Mouse (Mus musculus): ENCODE data around the gene Apoc2. TPM values are rescaled to one million over a fixed set of nuclear protein-coding genes. Genes with fewer than 3 reads are reported as not detected.

The Apoc2 gene
- polyA plus RNA-seq, 1 experiment from 2014 or later: not detected

- no peak overlapping the region for H3K4me2 ChIP-seq (replicated peaks)
- H3K9me3 ChIP-seq (ENCODE audit: control insufficient read depth, low read length): no peaks in the 10 kb centered on the region
- H3K27me3 ChIP-seq (ENCODE audit: control insufficient read depth, insufficient read depth, low read length): no peaks in the 10 kb centered on the region
- H3K4me3 ChIP-seq (replicated peaks; ENCODE audit: low read length): no peak overlapping the region
- DNase-seq (ENCODE audit: low spot score): no peak
- no peaks in the 10 kb centered on the region for H3K36me3 ChIP-seq (replicated peaks; ENCODE audit: control insufficient read depth, insufficient read depth)
- no peak for ATAC-seq (ENCODE audit: low FRiP score)
- H3K4me1 ChIP-seq (replicated peaks; ENCODE audit: control insufficient read depth, insufficient read depth, low read length): no peaks in the 10 kb centered on the region
- WGBS: 71% methylated on average over 10 of the region's 10 CpGs
- no peak overlapping the region for H3K27ac ChIP-seq
- H3K9ac ChIP-seq: no peak overlapping the region
Observed at GRCm38 (mm10) chr7:19671511-19671910, 6.2 kb downstream of the Apoc2 start.

GRCm38 (mm10) chr7:19668947-19669721 is 8.6 kb downstream of the Apoc2 start:
- H3K4me1 ChIP-seq (replicated peaks; ENCODE audit: control insufficient read depth, insufficient read depth, low read length): peaks cover 8% of the 10 kb centered on the region
- no peaks in the 10 kb centered on the region for H3K36me3 ChIP-seq (replicated peaks; ENCODE audit: control insufficient read depth, insufficient read depth)
- 0 out of 2 replicates have a peak overlapping the region, but pooled peaks have one; percentile 9 for H3K4me2 ChIP-seq (replicated peaks)
- no peak overlapping the region for H3K4me3 ChIP-seq (replicated peaks; ENCODE audit: low read length)
- H3K27ac ChIP-seq: peak overlapping the region; percentile 66
- H3K9me3 ChIP-seq (ENCODE audit: control insufficient read depth, low read length): no peaks in the 10 kb centered on the region
- DNase-seq (ENCODE audit: low spot score): peak; percentile 91
- H3K27me3 ChIP-seq (ENCODE audit: control insufficient read depth, insufficient read depth, low read length): no peaks in the 10 kb centered on the region
- 8% methylated on average over 10 of the region's 10 CpGs for WGBS
- no peak overlapping the region for H3K9ac ChIP-seq
- ATAC-seq (ENCODE audit: low FRiP score): peak; percentile 71

GRCm38 (mm10) chr7:19667434-19667833 is 10.3 kb downstream of the Apoc2 start:
- Histone ChIP-seq H3K27me3 (ENCODE audit: control insufficient read depth, insufficient read depth, low read length) (no peaks in the 10 kb centered on the region), H3K9me3 (ENCODE audit: control insufficient read depth, low read length) (no peaks in the 10 kb centered on the region), H3K9ac (no peak overlapping the region), H3K4me3 (replicated peaks; ENCODE audit: low read length) (no peak overlapping the region), H3K4me2 (replicated peaks) (no peak overlapping the region), H3K27ac (no peak overlapping the region), H3K36me3 (replicated peaks; ENCODE audit: control insufficient read depth, insufficient read depth) (no peaks in the 10 kb centered on the region), H3K4me1 (replicated peaks; ENCODE audit: control insufficient read depth, insufficient read depth, low read length) (peaks cover 21% of the 10 kb centered on the region)
- ATAC-seq (ENCODE audit: low FRiP score) (no peak), DNase-seq (ENCODE audit: low spot score) (no peak)
- 75% methylated on average over 2 of the region's 2 CpGs for WGBS

DNA sequence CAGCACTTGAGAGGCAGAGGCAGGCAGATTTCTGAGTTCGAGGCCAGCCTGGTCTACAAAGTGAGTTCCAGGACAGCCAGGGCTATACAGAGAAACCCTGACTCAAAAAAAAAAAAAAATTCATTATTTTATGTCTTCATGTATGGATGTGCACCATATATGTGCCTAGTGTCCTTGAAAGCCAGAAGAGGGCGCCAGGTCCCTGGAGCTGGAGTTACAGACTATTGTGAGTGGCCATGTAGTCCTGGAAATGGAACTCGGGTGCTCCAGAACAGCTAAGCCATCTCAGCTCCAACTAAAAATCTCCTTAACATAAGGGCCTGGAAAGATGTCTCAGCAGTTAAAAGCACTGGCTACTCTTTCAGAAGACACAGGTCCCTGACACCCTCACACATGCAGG is 11.0 kb downstream of the Apoc2 start:
- no peak for DNase-seq (ENCODE audit: low spot score)
- no peaks in the 10 kb centered on the region for H3K27me3 ChIP-seq (ENCODE audit: control insufficient read depth, insufficient read depth, low read length)
- WGBS: 69% methylated on average over 3 of the region's 3 CpGs
- H3K9me3 ChIP-seq (ENCODE audit: control insufficient read depth, low read length): no peaks in the 10 kb centered on the region
- H3K27ac ChIP-seq: no peak overlapping the region
- no peak for ATAC-seq (ENCODE audit: low FRiP score)
- H3K4me1 ChIP-seq (replicated peaks; ENCODE audit: control insufficient read depth, insufficient read depth, low read length): peaks cover 21% of the 10 kb centered on the region
- H3K4me3 ChIP-seq (replicated peaks; ENCODE audit: low read length): no peak overlapping the region
- peaks cover 6% of the 10 kb centered on the region; the same call in 1 of the 2 replicates for H3K36me3 ChIP-seq (replicated peaks; ENCODE audit: control insufficient read depth, insufficient read depth)
- H3K4me2 ChIP-seq (replicated peaks): no peak overlapping the region
- no peak overlapping the region for H3K9ac ChIP-seq

GRCm38 (mm10) chr7:19664955-19665841 is 12.5 kb downstream of the Apoc2 start, which contains the start of gene Clptm1:
Gene Clptm1, minus strand, starts transcription at chr7:19665033.
- Histone ChIP-seq H3K27ac (peak within 1 kb of the TSS; percentile 90), H3K4me2 (replicated peaks) (peak within 1 kb of the TSS; percentile 91), H3K9me3 (ENCODE audit: control insufficient read depth, low read length) (no peaks in the 10 kb centered on the region), H3K4me3 (replicated peaks; ENCODE audit: low read length) (peak within 1 kb of the TSS; percentile 100), H3K27me3 (ENCODE audit: control insufficient read depth, insufficient read depth, low read length) (no peaks in the 10 kb centered on the region), H3K36me3 (replicated peaks; ENCODE audit: control insufficient read depth, insufficient read depth) (peaks cover 13% of the 10 kb centered on the region), H3K9ac (peak within 1 kb of the TSS; percentile 99), H3K4me1 (replicated peaks; ENCODE audit: control insufficient read depth, insufficient read depth, low read length) (peaks cover 21% of the 10 kb centered on the region)
- under 1% methylated on average over 59 of the region's 63 CpGs for WGBS
- peak; percentile 90 for ATAC-seq (ENCODE audit: low FRiP score)
- peak; percentile 96 for DNase-seq (ENCODE audit: low spot score)

GRCm38 (mm10) chr7:19664455-19664954 is 13.2 kb downstream of the Apoc2 start:
- peak overlapping the region; percentile 100 for H3K4me3 ChIP-seq (replicated peaks; ENCODE audit: low read length)
- peak overlapping the region; percentile 91 for H3K4me2 ChIP-seq (replicated peaks)
- no peak for DNase-seq (ENCODE audit: low spot score)
- peaks cover 21% of the 10 kb centered on the region for H3K4me1 ChIP-seq (replicated peaks; ENCODE audit: control insufficient read depth, insufficient read depth, low read length)
- ATAC-seq (ENCODE audit: low FRiP score): peak; percentile 47
- peak overlapping the region; percentile 99 for H3K9ac ChIP-seq
- no peaks in the 10 kb centered on the region for H3K27me3 ChIP-seq (ENCODE audit: control insufficient read depth, insufficient read depth, low read length)
- peak overlapping the region; percentile 90 for H3K27ac ChIP-seq
- 1% methylated on average over 36 of the region's 37 CpGs for WGBS
- H3K9me3 ChIP-seq (ENCODE audit: control insufficient read depth, low read length): no peaks in the 10 kb centered on the region
- H3K36me3 ChIP-seq (replicated peaks; ENCODE audit: control insufficient read depth, insufficient read depth): peaks cover 16% of the 10 kb centered on the region

GRCm38 (mm10) chr7:19663940-19664339 is 13.8 kb downstream of the Apoc2 start:
- no peak overlapping the region for H3K27ac ChIP-seq
- H3K27me3 ChIP-seq (ENCODE audit: control insufficient read depth, insufficient read depth, low read length): no peaks in the 10 kb centered on the region
- no peak for DNase-seq (ENCODE audit: low spot score)
- H3K9ac ChIP-seq: peak overlapping the region; percentile 99
- ATAC-seq (ENCODE audit: low FRiP score): no peak
- H3K4me2 ChIP-seq (replicated peaks): peak overlapping the region; percentile 91
- peaks cover 22% of the 10 kb centered on the region for H3K36me3 ChIP-seq (replicated peaks; ENCODE audit: control insufficient read depth, insufficient read depth)
- 18% methylated on average over 8 of the region's 8 CpGs for WGBS
- H3K9me3 ChIP-seq (ENCODE audit: control insufficient read depth, low read length): no peaks in the 10 kb centered on the region
- H3K4me1 ChIP-seq (replicated peaks; ENCODE audit: control insufficient read depth, insufficient read depth, low read length): peaks cover 21% of the 10 kb centered on the region
- H3K4me3 ChIP-seq (replicated peaks; ENCODE audit: low read length): peak overlapping the region; percentile 100

GRCm38 (mm10) chr7:19652614-19653013 is 25.1 kb downstream of the Apoc2 start:
- Histone ChIP-seq H3K9me3 (ENCODE audit: control insufficient read depth, low read length) (no peaks in the 10 kb centered on the region), H3K4me1 (replicated peaks; ENCODE audit: control insufficient read depth, insufficient read depth, low read length) (no peaks in the 10 kb centered on the region), H3K4me2 (replicated peaks) (no peak overlapping the region), H3K27ac (no peak overlapping the region), H3K36me3 (replicated peaks; ENCODE audit: control insufficient read depth, insufficient read depth) (peaks cover 74% of the 10 kb centered on the region), H3K27me3 (ENCODE audit: control insufficient read depth, insufficient read depth, low read length) (no peaks in the 10 kb centered on the region), H3K4me3 (replicated peaks; ENCODE audit: low read length) (no peak overlapping the region), H3K9ac (no peak overlapping the region)
- WGBS: 94% methylated on average over 2 of the region's 2 CpGs
- DNase-seq (ENCODE audit: low spot score) (no peak), ATAC-seq (ENCODE audit: low FRiP score) (no peak)
